Mouse (Mus musculus) heart, postnatal 0 days (tissue): ENCODE measurements around the gene Fkbp14. TPM values are rescaled to one million over a fixed set of nuclear protein-coding genes. Genes with fewer than 3 reads are reported as not detected.

Experiments used
- ATAC-seq: fragments of 200-750 bp; cut with Nextera tagmentation; 2 replicates; pipeline ENCODE4 v1.8.0; 2017; ENCODE audit warnings: low read depth, moderate number of reproducible peaks, moderate library complexity; ENCODE audit not compliant: insufficient read depth
- DNase-seq: peaks from one replicate; pipeline ENCODE4 v3.0.0-alpha.2; 2016; ENCODE audit warnings: low spot score
- H3K27ac ChIP-seq: fragments of 300-500 bp; sonication (generic); 2 replicates; pipeline ENCODE4 v1.5.1; 2014; ENCODE audit warnings: low read depth, mild to moderate bottlenecking
- H3K27me3 ChIP-seq: fragments of 300-500 bp; sonication (generic); 2 replicates; pipeline ENCODE4 v1.6.1; 2014; ENCODE audit warnings: low read length, mixed read lengths; ENCODE audit not compliant: control insufficient read depth, insufficient read depth
- H3K36me3 ChIP-seq: fragments of 300-500 bp; sonication (generic); replicated peaks from 2 replicates; pipeline ENCODE4 v1.6.1; 2014; ENCODE audit warnings: low read length, mixed read lengths; ENCODE audit not compliant: control insufficient read depth, insufficient read depth
- H3K4me1 ChIP-seq: fragments of 300-500 bp; sonication (generic); 2 replicates; pipeline ENCODE4 v1.6.1; 2014; ENCODE audit warnings: antibody characterized with exemption; ENCODE audit not compliant: control insufficient read depth, insufficient read depth
- H3K4me2 ChIP-seq: fragments of 300-500 bp; sonication (generic); 2 replicates; pipeline ENCODE4 v1.6.1; 2014; ENCODE audit warnings: low read depth, mild to moderate bottlenecking, low read length, moderate library complexity
- H3K4me3 ChIP-seq: fragments of 300-500 bp; sonication (generic); 2 replicates; pipeline ENCODE4 v1.5.1; 2014; ENCODE audit warnings: low read depth, low read length
- H3K9ac ChIP-seq: fragments of 300-500 bp; sonication (generic); replicated peaks from 2 replicates; pipeline ENCODE4 v1.6.1; 2014; ENCODE audit warnings: low read depth, low read length, mixed read lengths
- H3K9me3 ChIP-seq: fragments of 300-500 bp; sonication (generic); replicated peaks from 2 replicates; pipeline ENCODE4 v1.6.1; 2016; ENCODE audit warnings: low read length; ENCODE audit not compliant: control insufficient read depth
- CTCF ChIP-seq: IDR thresholded peaks from 2 replicates; pipeline ENCODE4 v1.5.1; 2016; ENCODE audit warnings: antibody characterized with exemption, control low read depth, low read depth
- EP300 ChIP-seq: IDR thresholded peaks from 2 replicates; pipeline ENCODE4 v1.6.1; 2016; ENCODE audit warnings: antibody characterized with exemption, low read depth
- WGBS: fragments of 180-500 bp; shearing (Covaris S2); extraction: QIAGEN DNeasy Blood & Tissue Kit; methylation state at CpG from one replicate; pipeline ENCODE4 v1.1.7; 2014; 5-methylcytosine and 5-hydroxymethylcytosine counted together
- polyA plus RNA-seq: library from polyadenylated mRNA; unstranded; fragments of >200 nt; fragmentation: Nextera tagmentation; extraction: Ambion mirVana; gene quantifications from 2 replicates; pipeline ENCODE4 v1.2.1, GENCODE M21; 2015
- total RNA-seq: library from RNA; depleted of rRNA; stranded (reverse); fragments of >200 nt; gene quantifications from 2 replicates; pipeline ENCODE4 v1.2.3, GENCODE M21; 2014; ENCODE audit warnings: low replicate concordance

Fkbp14 gene
- total and polyA plus RNA-seq, 2 experiments from 2014 or later = 11.8 to 16.4 TPM

- DNase-seq = no peak
- peak overlapping the region; percentile 44; the same call in 1 of the 2 replicates for H3K9ac ChIP-seq
Observed at GRCm38 (mm10) chr6:54566546-54566919, 30.6 kb downstream of the Fkbp14 start.

GRCm38 (mm10) chr6:54565665-54566545 is 31.2 kb downstream of the Fkbp14 start, which contains the start of gene Scrn1:
TSS of gene Scrn1 (minus strand) at chr6:54566489.
- peak within 1 kb of the TSS; percentile 58 for H3K4me3 ChIP-seq
- no peak for TF ChIP-seq EP300
- no peak for TF ChIP-seq CTCF
- 0 out of 2 replicates have a peak, but pooled peaks cover 12% of the 10 kb centered on the region for H3K27me3 ChIP-seq
- no peaks in the 10 kb centered on the region for H3K9me3 ChIP-seq
- H3K4me1 ChIP-seq = no peaks in the 10 kb centered on the region
- peak; percentile 79 for ATAC-seq
- H3K4me2 ChIP-seq = peak within 1 kb of the TSS; percentile 86
- 2% methylated on average over 60 of the region's 60 CpGs for WGBS
- no peak for DNase-seq
- H3K9ac ChIP-seq = peak within 1 kb of the TSS; percentile 44
- H3K27ac ChIP-seq = 0 out of 2 replicates have a peak within 1 kb of the TSS, but pooled peaks have one; percentile 11
- no peaks in the 10 kb centered on the region for H3K36me3 ChIP-seq

More at GRCm38 (mm10) chr6:54566546-54566919, 30.6 kb downstream of the Fkbp14 start:
- no peak for ATAC-seq
- peak overlapping the region; percentile 86 for H3K4me2 ChIP-seq
- no peaks in the 10 kb centered on the region for H3K4me1 ChIP-seq
- H3K36me3 ChIP-seq = no peaks in the 10 kb centered on the region
- H3K27me3 ChIP-seq = 0 out of 2 replicates have a peak, but pooled peaks cover 12% of the 10 kb centered on the region
- 15% methylated on average over 6 of the region's 6 CpGs for WGBS
- H3K4me3 ChIP-seq = peak overlapping the region; percentile 58
- TF ChIP-seq EP300 (no peak), CTCF (no peak)
- H3K27ac ChIP-seq = no peak overlapping the region
- H3K9me3 ChIP-seq = no peaks in the 10 kb centered on the region

GRCm38 (mm10) chr6:54565012-54565411 is 32.1 kb downstream of the Fkbp14 start:
- H3K9ac ChIP-seq = no peak overlapping the region
- H3K4me2 ChIP-seq = 0 out of 2 replicates have a peak overlapping the region, but pooled peaks have one; percentile 86
- 76% methylated on average over 3 of the region's 3 CpGs for WGBS
- peak; percentile 40; the same call in 1 of the 2 replicates for ATAC-seq
- no peaks in the 10 kb centered on the region for H3K36me3 ChIP-seq
- no peak for DNase-seq
- H3K9me3 ChIP-seq = no peaks in the 10 kb centered on the region
- TF ChIP-seq EP300 (no peak), CTCF (no peak)
- no peak overlapping the region for H3K27ac ChIP-seq
- no peaks in the 10 kb centered on the region for H3K4me1 ChIP-seq
- 0 out of 2 replicates have a peak, but pooled peaks cover 12% of the 10 kb centered on the region for H3K27me3 ChIP-seq
- no peak overlapping the region for H3K4me3 ChIP-seq

GRCm38 (mm10) chr6:54564506-54564991 is 32.6 kb downstream of the Fkbp14 start:
- Histone ChIP-seq H3K4me1 (no peaks in the 10 kb centered on the region), H3K36me3 (no peaks in the 10 kb centered on the region), H3K27me3 (0 out of 2 replicates have a peak, but pooled peaks cover 15% of the 10 kb centered on the region), H3K27ac (no peak overlapping the region), H3K9ac (no peak overlapping the region), H3K4me2 (no peak overlapping the region), H3K4me3 (no peak overlapping the region), H3K9me3 (no peaks in the 10 kb centered on the region)
- ATAC-seq (no peak), DNase-seq (no peak)
- 75% methylated on average over 9 of the region's 9 CpGs for WGBS
- no peak for TF ChIP-seq CTCF
- no peak for TF ChIP-seq EP300

- H3K4me2 ChIP-seq = no peak overlapping the region
- no peak for ATAC-seq
- no peak overlapping the region for H3K9ac ChIP-seq
- H3K4me1 ChIP-seq = no peaks in the 10 kb centered on the region
- H3K4me3 ChIP-seq = no peak overlapping the region
- no peak overlapping the region for H3K27ac ChIP-seq
- no peaks in the 10 kb centered on the region for H3K9me3 ChIP-seq
- H3K27me3 ChIP-seq = 0 out of 2 replicates have a peak, but pooled peaks cover 15% of the 10 kb centered on the region
- 86% methylated on average over 4 of the region's 4 CpGs for WGBS
- H3K36me3 ChIP-seq = no peaks in the 10 kb centered on the region
- no peak for DNase-seq
- TF ChIP-seq EP300 (no peak), CTCF (no peak)
Observed at GRCm38 (mm10) chr6:54563561-54563960, 33.5 kb downstream of the Fkbp14 start.
